Mouse (Mus musculus): ENCODE measurements at regions not wholly inside any gene's neighbourhood (a gene's known extent, or its start where the extent isn't known, plus 50 kb on each side); places are given as distances from the start of the nearest gene placed in this dataset.

DNA sequence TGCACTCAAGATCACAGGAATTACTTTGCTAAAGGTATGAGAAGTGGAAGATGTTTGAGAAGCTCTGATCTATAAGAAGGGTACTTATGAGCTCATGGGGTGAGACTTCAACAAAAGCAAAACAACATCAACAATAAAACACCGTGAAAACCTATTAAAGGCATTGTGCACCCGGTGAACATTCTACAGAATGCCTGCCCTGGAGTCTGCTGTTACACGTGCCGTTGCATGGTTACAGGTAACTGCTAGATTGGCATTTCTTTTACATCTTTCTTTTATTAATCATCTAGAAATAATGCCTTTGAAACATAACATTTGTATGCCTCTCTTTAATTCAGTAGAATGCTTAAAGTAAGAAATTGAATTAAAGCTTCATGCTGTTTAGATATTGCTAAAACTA lies 661.0 kb downstream of the Pcdh18 start:
- no peak for ATAC-seq (replicated peaks; ENCODE audit: low read depth, poor library complexity, severe bottlenecking)

DNA sequence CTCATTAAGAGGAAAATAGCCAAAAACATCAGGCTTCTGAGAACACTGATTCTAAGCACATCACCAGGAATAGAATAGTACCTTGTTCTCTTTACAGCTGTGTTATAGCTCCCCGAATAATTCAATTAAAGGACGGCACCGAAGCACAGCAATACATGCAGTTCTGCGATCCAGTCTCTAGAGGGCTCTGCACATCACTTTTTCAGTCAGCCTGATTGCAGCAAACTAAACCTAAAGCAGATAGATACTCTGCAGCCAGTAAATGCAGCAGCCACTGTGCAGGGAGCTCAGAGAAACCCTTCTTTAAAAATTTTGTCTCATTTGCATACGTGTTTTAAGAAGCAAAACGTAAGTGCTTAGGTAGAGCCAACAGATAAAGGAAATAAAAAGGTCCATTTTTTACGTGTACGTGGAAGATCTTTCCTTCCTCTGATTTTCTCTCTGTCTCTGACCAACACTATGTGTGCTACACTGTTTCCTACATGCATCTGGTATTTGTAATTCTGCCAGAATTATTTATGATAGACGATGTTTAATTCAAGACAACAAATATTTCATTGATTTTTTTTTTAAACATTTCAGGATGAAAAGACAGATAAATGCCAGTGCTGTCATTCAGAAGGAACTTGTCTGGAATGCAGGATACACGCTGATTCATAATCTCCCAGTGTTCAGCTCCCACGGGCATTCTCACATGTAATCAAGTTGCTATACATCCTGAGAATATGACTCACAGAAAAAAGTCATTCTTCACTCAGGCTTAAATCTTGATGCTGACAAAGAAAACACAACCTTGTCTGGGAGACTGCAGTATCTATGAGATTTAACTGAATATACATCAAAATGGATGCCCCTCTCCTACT lies 663.1 kb downstream of the Pcdh18 start:
- peak; percentile 84 for ATAC-seq (replicated peaks; ENCODE audit: low read depth, poor library complexity, severe bottlenecking)

DNA sequence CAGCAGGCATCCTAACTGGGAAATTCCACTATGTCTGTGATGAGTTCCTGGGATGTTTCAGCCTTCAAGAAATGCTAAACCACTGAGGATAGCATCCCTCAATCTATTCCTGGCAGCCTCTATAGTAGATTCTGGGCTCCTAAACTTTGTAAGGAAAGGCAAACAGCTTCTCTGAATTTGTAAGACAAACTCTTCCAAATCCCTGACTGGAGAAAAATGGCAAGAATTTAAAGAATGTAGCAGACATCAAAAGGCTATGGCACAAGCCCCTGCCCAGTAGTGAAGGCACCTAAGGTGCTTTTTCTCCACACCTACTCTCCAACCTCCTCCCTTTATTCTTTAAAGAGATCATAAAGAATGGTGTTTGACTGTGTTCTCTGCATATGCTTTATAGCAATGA lies 688.3 kb downstream of the Pcdh18 start:
- ATAC-seq (replicated peaks; ENCODE audit: low read depth, poor library complexity, severe bottlenecking) = no peak

DNA sequence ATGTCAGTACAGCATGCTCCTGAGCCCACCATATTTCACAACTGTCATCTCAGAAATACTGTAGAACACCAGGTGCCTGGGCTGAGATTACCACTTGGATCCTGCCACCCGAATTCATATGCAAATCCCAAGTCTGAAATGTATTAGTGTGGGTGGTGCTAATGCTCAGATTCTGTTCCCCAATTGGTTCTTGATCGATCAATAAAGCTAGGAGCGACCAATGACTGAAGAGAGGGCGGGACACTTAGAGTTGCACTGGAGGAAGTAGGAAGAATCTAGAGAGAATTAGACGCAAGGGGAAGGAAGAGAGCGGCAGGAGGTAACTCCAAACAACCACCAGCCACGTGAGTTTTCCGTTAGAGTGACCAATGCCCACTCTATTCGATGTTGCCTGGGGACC lies 695.0 kb downstream of the Pcdh18 start:
- ATAC-seq (replicated peaks; ENCODE audit: low read depth, poor library complexity, severe bottlenecking) = no peak

DNA sequence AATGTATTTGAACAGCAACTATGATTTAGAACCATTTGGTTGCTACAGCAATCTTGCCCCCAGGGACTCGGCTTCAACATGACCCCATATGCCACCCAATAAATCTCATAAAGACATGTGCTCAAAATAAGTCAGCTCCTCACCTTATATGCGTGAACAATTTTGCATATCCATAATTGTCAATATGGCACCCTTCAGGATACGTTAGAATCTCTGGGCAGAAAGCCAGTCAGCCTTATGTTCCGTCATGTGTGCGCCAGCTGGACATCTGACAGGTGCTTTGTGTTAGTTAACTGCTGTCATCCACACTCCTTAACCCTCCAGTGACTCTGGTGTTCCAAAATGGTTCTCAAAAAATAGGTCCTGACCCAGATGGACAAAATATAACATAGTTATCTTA lies 724.1 kb downstream of the Pcdh18 start:
- ATAC-seq (replicated peaks; ENCODE audit: low read depth, poor library complexity, severe bottlenecking) = no peak

DNA sequence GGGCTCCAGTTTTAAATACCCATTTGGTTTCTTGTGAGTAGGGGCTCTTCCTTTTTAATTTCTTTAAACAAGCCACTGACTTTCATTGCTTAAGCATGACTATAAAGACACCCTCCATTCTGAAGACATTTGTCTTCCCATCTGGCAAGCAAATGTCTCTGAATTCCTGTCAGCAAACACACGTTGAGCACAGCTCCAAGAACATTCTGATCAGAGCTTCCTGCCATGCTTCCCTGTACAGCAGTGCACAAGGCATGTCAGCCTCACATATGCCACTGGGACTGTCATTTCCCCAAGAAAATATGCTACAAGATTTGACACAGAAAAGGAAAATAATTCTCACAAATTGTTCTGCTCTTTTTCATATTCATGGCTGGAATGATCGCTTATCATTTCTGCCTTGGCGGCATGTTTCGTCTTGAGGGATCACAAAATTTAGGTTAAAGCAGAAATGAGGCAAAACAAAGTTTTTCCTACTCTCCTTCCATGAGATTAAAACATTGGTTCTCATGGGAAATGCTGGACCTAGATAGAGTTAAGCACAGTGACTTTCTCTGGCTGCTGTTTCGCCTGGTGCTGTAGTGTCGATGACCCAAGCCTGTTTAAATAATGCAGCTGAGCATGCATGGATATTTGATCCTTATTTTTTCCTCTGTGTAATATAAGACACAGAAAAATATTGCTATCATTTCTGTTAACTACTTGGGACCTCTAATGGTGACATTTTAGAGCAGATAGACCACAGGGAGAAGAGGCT lies 747.7 kb downstream of the Pcdh18 start:
- no peak for ATAC-seq (replicated peaks; ENCODE audit: low read depth, poor library complexity, severe bottlenecking)
